Mouse (Mus musculus): ENCODE data around the gene Ermn. TPM values are rescaled to one million over a fixed set of nuclear protein-coding genes. Genes with fewer than 3 reads are reported as not detected.

The Ermn gene
- not detected for polyA plus RNA-seq (2014; fragmentation: Illumina TruSeq; extraction: RNeasy Lipid Tissue Mini Kit (QIAGEN cat#74804); ENCODE audit: low replicate concordance)

GRCm38 (mm10) chr2:58052821-58053581 is at the start of gene Ermn:
Gene Ermn (minus strand): TSS chr2:58052864.

GRCm38 (mm10) chr2:57997752-57998430 is 54.8 kb downstream of the Ermn start, which contains the start of gene Galnt5:
Gene Galnt5 (plus strand): TSS chr2:57997884.

Other genes with a start within 250 kb of the Ermn start
- 5.6 TPM for gene Galnt5, start 55.0 kb downstream of the Ermn start, polyA plus RNA-seq (2014; fragmentation: Illumina TruSeq; extraction: RNeasy Lipid Tissue Mini Kit (QIAGEN cat#74804); ENCODE audit: low replicate concordance)
- gene Cytip, start 142.7 kb upstream of the Ermn start, polyA plus RNA-seq (2014; fragmentation: Illumina TruSeq; extraction: RNeasy Lipid Tissue Mini Kit (QIAGEN cat#74804); ENCODE audit: low replicate concordance), result 27.2 TPM